Mouse (Mus musculus): Measurements from ENCODE around the gene Arhgef12. TPM values are rescaled to one million over a fixed set of nuclear protein-coding genes. Genes with fewer than 3 reads are reported as not detected.

Arhgef12 gene
- total and polyA plus RNA-seq, 3 experiments = 11.8 to 33.5 (median 14.7) TPM

DNA sequence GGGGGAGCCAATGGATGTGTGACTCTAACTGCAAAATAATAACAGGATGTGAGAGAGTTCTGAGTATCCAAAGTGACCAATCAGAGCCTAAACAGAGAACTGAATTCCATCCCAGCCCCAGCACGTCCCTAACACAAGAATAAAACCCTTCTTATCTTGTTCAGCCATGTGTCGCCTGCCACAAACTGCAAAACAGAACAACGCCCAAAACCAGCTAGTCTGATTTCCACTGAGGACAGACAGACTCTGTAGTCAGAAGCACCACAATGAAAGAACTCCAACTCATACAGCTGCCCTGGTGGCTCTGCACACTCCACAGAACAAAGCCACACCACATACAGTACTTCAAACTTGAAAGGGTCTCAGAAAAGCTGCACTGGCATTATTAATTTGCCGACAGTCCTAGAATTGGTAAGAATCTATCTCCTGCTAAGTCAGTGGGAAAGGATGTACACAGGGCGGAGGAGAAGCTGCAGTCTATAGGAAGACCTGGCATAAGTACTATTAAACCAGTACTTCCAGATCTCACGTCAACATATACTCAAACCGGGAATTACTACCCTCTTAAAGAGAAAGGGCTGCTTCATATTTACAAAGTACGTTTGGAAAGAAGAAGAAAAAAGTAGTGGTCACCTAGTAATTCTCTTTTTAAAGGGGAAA lies 5.0 kb downstream of the Arhgef12 start:
- Histone ChIP-seq H3K4me3 (ENCODE audit: control insufficient read depth in 1 of 2, insufficient read depth in 1 of 2, low read depth in 2 of 2, low read length in 2 of 2) (peak overlapping the region; percentile 31 to 44), H3K79me2 (ENCODE audit: control insufficient read depth, insufficient read depth, low read length, poor library complexity) (peaks cover 47% of the 10 kb centered on the region), H3K36me3 (ENCODE audit: control insufficient read depth in 1 of 2, insufficient read depth in 2 of 2, low read length in 2 of 2) (peaks cover 0 to 50% of the 10 kb centered on the region in 2 experiments; a peak in 2 of 4 replicates), H3K9ac (ENCODE audit: control insufficient read depth, low read depth, low read length, poor library complexity, severe bottlenecking) (peak overlapping the region; percentile 36), H3K4me1 (ENCODE audit: control insufficient read depth in 1 of 2, insufficient read depth in 2 of 2, low read length in 2 of 2) (peaks cover 13 to 28% of the 10 kb centered on the region in 2 experiments), H3K27ac (ENCODE audit: control insufficient read depth, low read depth, low read length) (peak overlapping the region; percentile 93), H3K27me3 (ENCODE audit: control insufficient read depth in 1 of 2, insufficient read depth in 2 of 2, low read length in 2 of 2) (no peaks in the 10 kb centered on the region), H3K9me3 (replicated peaks; ENCODE audit: insufficient read depth, low read length) (no peaks in the 10 kb centered on the region)
- DNase-seq (ENCODE audit: low read depth, low spot score) = peak; percentile 96
- TF ChIP-seq POLR2AphosphoS5 (IDR thresholded peaks at IDR 0.05; ENCODE audit: borderline replicate concordance, low read depth, low read length) (no peak), TBP (IDR thresholded peaks at IDR 0.05; ENCODE audit: low read depth, low read length) (peak; percentile 46; the same call in 1 of the 2 replicates), ELF1 (IDR thresholded peaks at IDR 0.05; ENCODE audit: low read depth, low read length) (no peak), TCF12 (IDR thresholded peaks at IDR 0.05; ENCODE audit: low read depth, low read length) (peak; percentile 96), CHD2 (IDR thresholded peaks at IDR 0.05; ENCODE audit: low read length) (no peak), BHLHE40 (IDR thresholded peaks at IDR 0.05; ENCODE audit: borderline replicate concordance, low read depth, low read length) (peak; percentile 90), SMC3 (IDR thresholded peaks at IDR 0.05; ENCODE audit: low read depth, low read length) (no peak), RCOR1 (IDR thresholded peaks at IDR 0.05; ENCODE audit: low read depth, low read length) (peak; percentile 95), GATA1 (IDR thresholded peaks at IDR 0.05; ENCODE audit: low read depth, low read length) (peak; percentile 96), JUND (IDR thresholded peaks at IDR 0.05; ENCODE audit: low read depth, low read length) (no peak), MEF2A (IDR thresholded peaks at IDR 0.05; ENCODE audit: extremely low read depth, insufficient replicate concordance, low read depth, low read length, poor library complexity, severe bottlenecking) (no peak), ETS1 (IDR thresholded peaks at IDR 0.05; ENCODE audit: low read depth, low read length) (peak; percentile 94), MAX (IDR thresholded peaks at IDR 0.05; ENCODE audit: low read length) (peak; percentile 79), NELFE (IDR thresholded peaks at IDR 0.05; ENCODE audit: low read depth, low read length) (no peak), ZC3H11A (IDR thresholded peaks at IDR 0.05; ENCODE audit: low read depth, low read length) (no peak), EP300 (IDR thresholded peaks at IDR 0.05; ENCODE audit: low read depth in 1 of 2, low read length in 2 of 2) (peak; percentile 93 to 95), MAZ (IDR thresholded peaks at IDR 0.05; ENCODE audit: low read depth, low read length) (no peak), CHD1 (IDR thresholded peaks at IDR 0.05; ENCODE audit: low read depth, low read length) (no peak), USF2 (IDR thresholded peaks at IDR 0.05; ENCODE audit: borderline replicate concordance in 1 of 2, insufficient read depth in 1 of 2, low read depth in 1 of 2, low read length in 2 of 2) (no peak), SIN3A (IDR thresholded peaks at IDR 0.05; ENCODE audit: low read length) (peak; percentile 95), ZKSCAN1 (IDR thresholded peaks at IDR 0.05; ENCODE audit: low read depth, low read length) (no peak), MXI1 (IDR thresholded peaks at IDR 0.05; ENCODE audit: low read depth, low read length) (peak; percentile 93), E2F4 (IDR thresholded peaks at IDR 0.05; ENCODE audit: borderline replicate concordance, low read depth, low read length) (no peak), KAT2A (conservative IDR thresholded peaks at IDR 0.05; ENCODE audit: low read depth, low read length) (no peak), POLR2A (IDR thresholded peaks at IDR 0.05; ENCODE audit: control insufficient read depth in 1 of 2, insufficient read depth in 1 of 2, low read depth in 1 of 2, low read length in 2 of 2, poor library complexity in 1 of 2) (peak in 1 of 2 experiments; percentile 51; a peak in 1 of 4 replicates), UBTF (IDR thresholded peaks at IDR 0.05; ENCODE audit: borderline replicate concordance, insufficient read depth, low read depth, low read length) (no peak), HCFC1 (IDR thresholded peaks at IDR 0.05; ENCODE audit: low read depth, low read length) (peak; percentile 34; the same call in 1 of the 2 replicates), NRF1 (IDR thresholded peaks at IDR 0.05; ENCODE audit: insufficient read depth, low read depth, low read length, poor library complexity, severe bottlenecking) (no peak), GABPA (IDR thresholded peaks at IDR 0.05; ENCODE audit: low read depth, low read length) (no peak), MYB (IDR thresholded peaks at IDR 0.05; ENCODE audit: low read depth, low read length) (peak; percentile 77), RAD21 (IDR thresholded peaks at IDR 0.05; ENCODE audit: low read depth, low read length) (no peak), CTCF (IDR thresholded peaks at IDR 0.05 in 2 of 3, conservative IDR thresholded peaks at IDR 0.05 in 1 of 3; ENCODE audit: control insufficient read depth in 1 of 3, insufficient read depth in 1 of 3, low read depth in 2 of 3, low read length in 3 of 3, poor library complexity in 1 of 3, severe bottlenecking in 1 of 3) (no peak), MYC (IDR thresholded peaks at IDR 0.05; ENCODE audit: low read depth, low read length) (peak; percentile 75; the same call in 1 of the 2 replicates), MAFK (IDR thresholded peaks at IDR 0.05; ENCODE audit: borderline replicate concordance, low read depth, low read length) (peak; percentile 24; the same call in 1 of the 2 replicates), TAL1 (IDR thresholded peaks at IDR 0.05; ENCODE audit: low read length) (peak; percentile 99), POLR2AphosphoS2 (IDR thresholded peaks at IDR 0.05; ENCODE audit: low read length) (no peak)

Measured in MEL (cell line).